Comparison of ENCODE assay signal across 24 mouse cellular contexts in the genomic region with DNA sequence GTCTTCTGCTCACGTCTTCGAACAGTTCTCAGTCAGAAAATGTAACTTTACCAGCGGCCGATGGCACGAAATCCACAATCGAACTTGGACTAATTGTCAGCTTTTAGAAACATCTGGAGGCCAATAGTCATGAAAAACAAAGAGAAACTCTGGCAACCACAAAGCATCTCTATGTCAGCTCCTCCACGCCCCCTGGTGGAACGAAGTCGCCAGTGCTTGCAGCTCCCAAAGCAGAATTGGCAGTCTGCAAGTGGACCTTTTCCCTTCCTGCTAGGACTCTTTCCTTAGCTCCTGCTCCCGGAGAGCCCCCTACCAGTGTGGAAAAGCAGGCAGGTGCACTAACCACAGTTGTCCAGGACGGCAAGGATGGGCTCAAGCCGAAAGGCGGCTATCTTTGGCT. TPM values are rescaled to one million over a fixed set of nuclear protein-coding genes. Genes with fewer than 3 reads are reported as not detected.
DNase-seq lines count a peak whose midpoint lies in the region; ATAC-seq and TF ChIP-seq lines count a peak whose summit lies in the region.
"Not testable (repeated sequence)": the region's sequence is repeated elsewhere in the genome, so short reads cannot be mapped to it uniquely, and the experiment has no call there.
"Had no signal": no experiment of that assay in that cellular context is flagged by ENCODE, and none has a peak within 500 bp of the region (broad histone marks: within the 10 kb centered on the region; RNA-seq: fewer than 3 reads in every experiment).

No protein-coding gene starts in this region.

- not testable (repeated sequence) for H3K27ac ChIP-seq in forebrain, embryonic 15.5 days (replicated peaks); hindbrain, embryonic 16.5 days (ENCODE audit: low read depth, low read length)

- H3K4me1 ChIP-seq in G1E (ENCODE audit: insufficient read depth, low read depth, low read length); forebrain, embryonic 15.5 days; hindbrain, embryonic 16.5 days (ENCODE audit: control insufficient read depth, insufficient read depth, low read depth, low read length): not testable (repeated sequence)

- not testable (repeated sequence) for H3K27me3 ChIP-seq in G1E (ENCODE audit: insufficient read depth, low read length); forebrain, embryonic 15.5 days; hindbrain, embryonic 16.5 days (replicated peaks; ENCODE audit: control insufficient read depth, insufficient read depth, low read length)

- ATAC-seq in G1E (ENCODE audit: extremely low read depth, insufficient number of reproducible peaks, low FRiP score, poor library complexity, severe bottlenecking): 0 out of 2 replicates have a peak, but pooled peaks have one; percentile 22
- ATAC-seq in erythroblast, adult 5-6 weeks (replicated peaks; ENCODE audit: low FRiP score, poor library complexity, severe bottlenecking): peak; percentile 74
- ATAC-seq in forebrain, embryonic 15.5 days (replicated peaks): 0 out of 2 replicates have a peak, but pooled peaks have one; percentile 29
- ATAC-seq in hindbrain, embryonic 16.5 days: peak; percentile 27; the same call in 1 of the 2 replicates
- ATAC-seq in megakaryocyte-erythroid progenitor cell, adult 5-6 weeks (replicated peaks; ENCODE audit: low FRiP score, low TSS enrichment, poor library complexity, severe bottlenecking): peak; percentile 69
- peak; percentile 48; the same call in 1 of the 2 replicates for ATAC-seq in monocyte, adult 5-6 weeks (replicated peaks; ENCODE audit: insufficient number of reproducible peaks, low FRiP score, low TSS enrichment, poor library complexity, severe bottlenecking)
- ATAC-seq in neutrophil, adult 5-6 weeks (ENCODE audit: extremely low read depth, insufficient number of reproducible peaks, low FRiP score, poor library complexity, severe bottlenecking): peak; percentile 47

- not testable (repeated sequence) for H3K36me3 ChIP-seq in G1E (replicated peaks); forebrain, embryonic 15.5 days; hindbrain, embryonic 16.5 days (ENCODE audit: control insufficient read depth, insufficient read depth, low read length)

- not testable (repeated sequence) for H3K9ac ChIP-seq in forebrain, embryonic 15.5 days (replicated peaks); hindbrain, embryonic 16.5 days (ENCODE audit: low read depth, low read length)

- DNase-seq in G1E (ENCODE audit: low spot score): not testable (repeated sequence)

- not testable (repeated sequence) for TF ChIP-seq CTCF in G1E (IDR thresholded peaks at IDR 0.05; ENCODE audit: low read depth, low read length)

- not testable (repeated sequence) for H3K4me3 ChIP-seq in G1E (ENCODE audit: low read depth, low read length); forebrain, embryonic 15.5 days; hindbrain, embryonic 16.5 days (ENCODE audit: low read length)

- WGBS in forebrain, embryonic 15.5 days: no CpG with 5 or more reads among the region's 13 CpGs
- WGBS in hindbrain, embryonic 16.5 days: no CpG with 5 or more reads among the region's 13 CpGs

- H3K4me2 ChIP-seq in forebrain, embryonic 15.5 days (replicated peaks); hindbrain, embryonic 16.5 days (ENCODE audit: low read length): not testable (repeated sequence)

- not testable (repeated sequence) for H3K9me3 ChIP-seq in G1E (replicated peaks); forebrain, embryonic 15.5 days; hindbrain, embryonic 16.5 days (ENCODE audit: control insufficient read depth, low read length)

RNA-seq across cellular contexts. Expression of a gene that starts 41.0 kb away (rescaled TPM):
- not detected in 2 replicates for total RNA-seq in G1E (2014; fragmentation: Nextera tagmentation)
- total RNA-seq in G1E (2017): 0.27 and 0.70 TPM in 2 replicates
- polyA plus RNA-seq in G1E (2012): 0.02 TPM in 1 of 2 replicates, not detected in the other
- 42.4 and 52.3 TPM in 2 replicates for total RNA-seq in erythroblast, adult 5-6 weeks (2015; ENCODE audit: low replicate concordance)
- 12.4 and 14.4 TPM in 2 replicates for total RNA-seq in erythroblast, adult 5-6 weeks (2017; ENCODE audit: low replicate concordance)
- polyA plus RNA-seq in forebrain, embryonic 15.5 days (2015; fragmentation: Nextera tagmentation; extraction: Ambion mirVana): 0.27 TPM in 1 of 2 replicates, not detected in the other
- not detected in 2 replicates for polyA plus RNA-seq in hindbrain, embryonic 16.5 days (2015; fragmentation: Nextera tagmentation; extraction: Ambion mirVana)
- total RNA-seq in megakaryocyte-erythroid progenitor cell, adult 5-6 weeks (2014; fragmentation: Nextera tagmentation): 3.7 TPM in 1 of 2 replicates, not detected in the other
- total RNA-seq in megakaryocyte-erythroid progenitor cell, adult 5-6 weeks (2017): 0.99 TPM in 1 of 2 replicates, not detected in the other
- 136 to 183 TPM (median 179 TPM) in 3 replicates for total RNA-seq in monocyte, adult 5-6 weeks (2017)
- 10.2 and 18.7 TPM in 2 replicates for total RNA-seq in neutrophil, adult 5-6 weeks (2017)
- polyA plus RNA-seq: brain, embryonic 14.5 days; C2C12; cortical plate, adult 2 months; embryonic facial prominence, embryonic 12.5 days; forebrain, embryonic 16.5 days; heart, embryonic 11.5 days; heart, embryonic 15.5 days; hindbrain, embryonic 10.5 days; hindbrain, embryonic 15.5 days; intestine, embryonic 14.5 days had no signal

RNA-seq across cellular contexts. Expression of a gene that starts 47.1 kb away (rescaled TPM):
- total RNA-seq in G1E (2014; fragmentation: Nextera tagmentation): not detected in 2 replicates
- 0.41 TPM in 1 of 2 replicates, not detected in the other for total RNA-seq in G1E (2017)
- not detected in 2 replicates for polyA plus RNA-seq in G1E (2012)
- not detected in 2 replicates for total RNA-seq in erythroblast, adult 5-6 weeks (2015; ENCODE audit: low replicate concordance)
- not detected in 2 replicates for total RNA-seq in erythroblast, adult 5-6 weeks (2017; ENCODE audit: low replicate concordance)
- not detected in 2 replicates for polyA plus RNA-seq in forebrain, embryonic 15.5 days (2015; fragmentation: Nextera tagmentation; extraction: Ambion mirVana)
- polyA plus RNA-seq in hindbrain, embryonic 16.5 days (2015; fragmentation: Nextera tagmentation; extraction: Ambion mirVana): not detected in 2 replicates
- not detected in 2 replicates for total RNA-seq in megakaryocyte-erythroid progenitor cell, adult 5-6 weeks (2014; fragmentation: Nextera tagmentation)
- total RNA-seq in megakaryocyte-erythroid progenitor cell, adult 5-6 weeks (2017): not detected in 2 replicates
- not detected in 3 replicates for total RNA-seq in monocyte, adult 5-6 weeks (2017)
- not detected in 2 replicates for total RNA-seq in neutrophil, adult 5-6 weeks (2017)
- total RNA-seq: adrenal gland, postnatal 10 days; adrenal gland, postnatal 4 days; gastrocnemius, postnatal 10 days; gastrocnemius, postnatal 4 days; heart, adult 2 months; heart, postnatal 14 days had no signal
- polyA plus RNA-seq: brain, embryonic 14.5 days; cortical plate, adult 2 months; embryonic facial prominence, embryonic 12.5 days; forebrain, embryonic 16.5 days; frontal cortex, adult 2 months; heart, adult 2 months; heart, embryonic 11.5 days; heart, embryonic 15.5 days; hindbrain, embryonic 10.5 days; hindbrain, embryonic 15.5 days; intestine, embryonic 14.5 days had no signal

Comparison
In these comparisons a context has a peak if more than half of its experiments do, and no peak if none do; other contexts are left out.
1. ATAC-seq: peak in every context shown above with its lines; median percentile 74 in erythroblast, adult 5-6 weeks; 69 in megakaryocyte-erythroid progenitor cell, adult 5-6 weeks; 48 in monocyte, adult 5-6 weeks; 47 in neutrophil, adult 5-6 weeks; 29 in forebrain, embryonic 15.5 days; 27 in hindbrain, embryonic 16.5 days; 22 in G1E.